9 mouse cellular contexts compared by ENCODE assay signal in genomic region chr17:29637377-29637776, GRCm38 (mm10). TPM values are rescaled to one million over a fixed set of nuclear protein-coding genes. Genes with fewer than 3 reads are reported as not detected.
A peak's percentile ranks its signal among the peaks of the same experiment; 100 is the strongest.
DNase-seq lines count a peak whose midpoint lies in the region; ATAC-seq lines count a peak whose summit lies in the region.
"Had no signal": no experiment of that assay in that cellular context is flagged by ENCODE, and none has a peak within 500 bp of the region (broad histone marks: within the 10 kb centered on the region; RNA-seq: fewer than 3 reads in every experiment).

No protein-coding gene starts in this region.

- no peak for ATAC-seq in granulocyte monocyte progenitor cell, adult 5-6 weeks (replicated peaks; ENCODE audit: poor library complexity, severe bottlenecking)

- peak; percentile 41 for DNase-seq in cerebellum, adult 9-11 months
- DNase-seq in cerebellum, adult 11 months = no peak
- DNase-seq in lung, postnatal 10 days = peak; percentile 44
- no peak for DNase-seq in lung, postnatal 25 days (ENCODE audit: low spot score)
- DNase-seq in heart, postnatal 25 days (ENCODE audit: low spot score) = peak; percentile 15
- DNase-seq in layer of hippocampus, adult 9-10 months (ENCODE audit: low spot score) = no peak
- DNase-seq in layer of hippocampus, adult 18-20 months (ENCODE audit: low spot score in 2 of 2) = no peak
- DNase-seq: gastrocnemius, postnatal 10 days had no signal

- intact Hi-C loops in heart, postnatal 25 days (cut with DNase I) = no loop called here

RNA-seq across cellular contexts. Expression of gene Gm28043, which starts 22.7 kb away (rescaled TPM):
- 1 to 10 TPM in 1 of 2 experiments, under 1 TPM in 1; 0.68 to 1.2 TPM for total RNA-seq in heart, postnatal 25 days (2021)
- 1 to 10 TPM; 3.0 to 3.2 TPM for total RNA-seq in layer of hippocampus, adult 18-20 months (2021)
- 2.7 and 5.4 TPM in 2 replicates for total RNA-seq in granulocyte monocyte progenitor cell, adult 5-6 weeks (2014; fragmentation: Nextera tagmentation)
- total RNA-seq in granulocyte monocyte progenitor cell, adult 5-6 weeks (2017) = 5.2 and 6.1 TPM in 2 replicates

RNA-seq across cellular contexts. Expression of gene Rnf8, which starts 22.8 kb away (rescaled TPM):
- 10 to 100 TPM; 20.0 to 21.2 TPM for total RNA-seq in heart, postnatal 25 days (2021)
- 10 to 100 TPM; 46.2 to 47.2 TPM for total RNA-seq in layer of hippocampus, adult 18-20 months (2021)
- 42.3 and 44.2 TPM in 2 replicates for total RNA-seq in granulocyte monocyte progenitor cell, adult 5-6 weeks (2014; fragmentation: Nextera tagmentation)
- 34.7 and 48.5 TPM in 2 replicates for total RNA-seq in granulocyte monocyte progenitor cell, adult 5-6 weeks (2017)

RNA-seq across cellular contexts. Expression of gene Cmtr1, which starts 23.0 kb away (rescaled TPM):
- total RNA-seq in heart, postnatal 25 days (2021) = 10 to 100 TPM; 51.5 to 59.5 TPM
- total RNA-seq in layer of hippocampus, adult 18-20 months (2021) = 100 to 1,000 TPM; 125 to 126 TPM
- 33.2 and 69.7 TPM in 2 replicates for total RNA-seq in granulocyte monocyte progenitor cell, adult 5-6 weeks (2014; fragmentation: Nextera tagmentation)
- total RNA-seq in granulocyte monocyte progenitor cell, adult 5-6 weeks (2017) = 144 and 178 TPM in 2 replicates

Comparison
In these comparisons a context has a peak if more than half of its experiments do, and no peak if none do; other contexts are left out.
1. DNase-seq: peak in cerebellum, adult 9-11 months (single experiment), lung, postnatal 10 days (single experiment) and heart, postnatal 25 days (single experiment); none in cerebellum, adult 11 months (single experiment), lung, postnatal 25 days (single experiment), layer of hippocampus, adult 9-10 months (single experiment) and layer of hippocampus, adult 18-20 months (0 of 2).